Mouse (Mus musculus) midbrain, postnatal 0 days (tissue): ENCODE data around the gene Cbx1. TPM values are rescaled to one million over a fixed set of nuclear protein-coding genes. Genes with fewer than 3 reads are reported as not detected.

Experiments used
- ATAC-seq: fragments of 200-750 bp; cut with Nextera tagmentation; 2 replicates; pipeline ENCODE4 v1.8.0; 2017; ENCODE audit warnings: moderate number of reproducible peaks, mild to moderate bottlenecking, moderate TSS enrichment, moderate library complexity; ENCODE audit not compliant: low FRiP score
- DNase-seq: peaks from one replicate; pipeline ENCODE4 v3.0.0-alpha.2; 2015; ENCODE audit warnings: low spot score
- H3K27ac ChIP-seq: fragments of 300-500 bp; sonication (generic); 2 replicates; pipeline ENCODE4 v1.5.1; 2014; ENCODE audit warnings: low read depth, mild to moderate bottlenecking, low read length, mixed read lengths
- H3K27me3 ChIP-seq: fragments of 300-500 bp; sonication (generic); 2 replicates; pipeline ENCODE4 v1.6.1; 2014; ENCODE audit warnings: low read length, control low read depth, mixed read lengths; ENCODE audit not compliant: insufficient read depth
- H3K36me3 ChIP-seq: fragments of 300-500 bp; sonication (generic); 2 replicates; pipeline ENCODE4 v1.6.1; 2014; ENCODE audit warnings: low read length, control low read depth, mixed read lengths; ENCODE audit not compliant: insufficient read depth
- H3K4me1 ChIP-seq: fragments of 300-500 bp; sonication (generic); 2 replicates; pipeline ENCODE4 v1.6.1; 2014; ENCODE audit warnings: mild to moderate bottlenecking, control low read depth, antibody characterized with exemption, low read length, mixed read lengths; ENCODE audit not compliant: insufficient read depth
- H3K4me2 ChIP-seq: fragments of 300-500 bp; sonication (generic); 2 replicates; pipeline ENCODE4 v1.6.1; 2014; ENCODE audit warnings: low read depth, mild to moderate bottlenecking, low read length, mixed read lengths; ENCODE audit not compliant: poor library complexity, severe bottlenecking
- H3K4me3 ChIP-seq: fragments of 300-500 bp; sonication (generic); 2 replicates; pipeline ENCODE4 v1.5.1; 2014; ENCODE audit warnings: low read depth, mild to moderate bottlenecking, low read length, moderate library complexity
- H3K9ac ChIP-seq: fragments of 300-500 bp; sonication (generic); replicated peaks from 2 replicates; pipeline ENCODE4 v1.6.1; 2014; ENCODE audit warnings: mild to moderate bottlenecking, low read length, moderate library complexity, mixed read lengths; ENCODE audit not compliant: poor library complexity, severe bottlenecking
- H3K9me3 ChIP-seq: fragments of 300-500 bp; sonication (generic); 2 replicates; pipeline ENCODE4 v1.6.1; 2016; ENCODE audit warnings: low read length, control low read depth
- CTCF ChIP-seq: IDR thresholded peaks from 2 replicates; pipeline ENCODE4 v1.5.1; 2016; ENCODE audit warnings: antibody characterized with exemption, mild to moderate bottlenecking
- WGBS: fragments of 180-500 bp; shearing (Covaris S2); extraction: QIAGEN DNeasy Blood & Tissue Kit; methylation state at CpG from one replicate; pipeline ENCODE4 v1.1.7; 2014; 5-methylcytosine and 5-hydroxymethylcytosine counted together
- polyA plus RNA-seq: library from polyadenylated mRNA; unstranded; fragments of >200 nt; fragmentation: Nextera tagmentation; extraction: Ambion mirVana; gene quantifications from 2 replicates; pipeline ENCODE4 v1.2.1, GENCODE M21; 2015
- total RNA-seq: library from RNA; depleted of rRNA; stranded (reverse); fragments of >200 nt; gene quantifications from 2 replicates; pipeline ENCODE4 v1.2.3, GENCODE M21; 2014

Cbx1 gene
- total and polyA plus RNA-seq, 2 experiments from 2014 or later: 29.0 to 53.2 TPM

GRCm38 (mm10) chr11:96813920-96814319 lies 25.0 kb downstream of the Cbx1 start:
- no peak for TF ChIP-seq CTCF
- no peak for ATAC-seq
- Histone ChIP-seq H3K36me3 (peaks cover 36% of the 10 kb centered on the region), H3K27ac (no peak overlapping the region), H3K4me3 (no peak overlapping the region), H3K9ac (no peak overlapping the region), H3K9me3 (no peaks in the 10 kb centered on the region), H3K27me3 (no peaks in the 10 kb centered on the region), H3K4me2 (no peak overlapping the region), H3K4me1 (no peaks in the 10 kb centered on the region)
- no peak for DNase-seq
- 88% methylated on average over 5 of the region's 5 CpGs for WGBS

GRCm38 (mm10) chr11:96814443-96814842 lies 25.5 kb downstream of the Cbx1 start:
- Histone ChIP-seq H3K9ac (no peak overlapping the region), H3K36me3 (peaks cover 37% of the 10 kb centered on the region), H3K27ac (no peak overlapping the region), H3K4me2 (no peak overlapping the region), H3K4me3 (no peak overlapping the region), H3K4me1 (no peaks in the 10 kb centered on the region), H3K9me3 (no peaks in the 10 kb centered on the region), H3K27me3 (no peaks in the 10 kb centered on the region)
- no peak for TF ChIP-seq CTCF
- no peak for DNase-seq
- ATAC-seq: no peak
- 87% methylated on average over 2 of the region's 2 CpGs for WGBS

GRCm38 (mm10) chr11:96815895-96816294 lies 27.0 kb downstream of the Cbx1 start:
- H3K36me3 ChIP-seq: peaks cover 48% of the 10 kb centered on the region
- DNase-seq (no peak), ATAC-seq (no peak)
- H3K9me3 ChIP-seq: no peaks in the 10 kb centered on the region
- 100% methylated on average over 2 of the region's 2 CpGs for WGBS
- no peak for TF ChIP-seq CTCF
- H3K4me3 ChIP-seq: no peak overlapping the region
- no peak overlapping the region for H3K9ac ChIP-seq
- no peak overlapping the region for H3K4me2 ChIP-seq
- H3K27ac ChIP-seq: no peak overlapping the region; the same call in 1 of the 2 replicates
- no peaks in the 10 kb centered on the region for H3K4me1 ChIP-seq
- no peaks in the 10 kb centered on the region for H3K27me3 ChIP-seq

DNA sequence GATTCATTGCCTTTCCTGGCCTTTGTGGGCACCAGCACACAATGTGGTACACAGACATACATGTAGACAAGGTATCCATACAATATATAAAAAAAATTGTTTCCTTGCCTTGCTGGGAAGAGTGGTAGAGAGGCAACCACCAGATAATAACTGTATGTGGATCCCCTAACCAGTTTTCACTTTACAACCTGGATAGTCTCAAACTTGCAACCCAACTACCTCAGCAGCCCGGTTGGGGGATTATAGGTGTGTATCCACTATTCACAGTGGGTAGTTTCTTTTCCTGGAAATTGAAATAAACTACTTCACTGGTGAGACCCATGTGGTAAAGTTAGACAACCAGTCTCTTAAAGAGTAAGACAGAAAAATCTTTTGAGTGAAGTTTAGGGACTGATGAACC lies 27.6 kb downstream of the Cbx1 start:
- DNase-seq: no peak
- Histone ChIP-seq H3K4me3 (no peak overlapping the region), H3K4me1 (no peaks in the 10 kb centered on the region), H3K4me2 (no peak overlapping the region), H3K27ac (no peak overlapping the region), H3K9ac (no peak overlapping the region), H3K9me3 (no peaks in the 10 kb centered on the region), H3K36me3 (peaks cover 54% of the 10 kb centered on the region), H3K27me3 (no peaks in the 10 kb centered on the region)
- ATAC-seq: no peak
- no peak for TF ChIP-seq CTCF
- 100% methylated on average over 1 of the region's 1 CpGs for WGBS

DNA sequence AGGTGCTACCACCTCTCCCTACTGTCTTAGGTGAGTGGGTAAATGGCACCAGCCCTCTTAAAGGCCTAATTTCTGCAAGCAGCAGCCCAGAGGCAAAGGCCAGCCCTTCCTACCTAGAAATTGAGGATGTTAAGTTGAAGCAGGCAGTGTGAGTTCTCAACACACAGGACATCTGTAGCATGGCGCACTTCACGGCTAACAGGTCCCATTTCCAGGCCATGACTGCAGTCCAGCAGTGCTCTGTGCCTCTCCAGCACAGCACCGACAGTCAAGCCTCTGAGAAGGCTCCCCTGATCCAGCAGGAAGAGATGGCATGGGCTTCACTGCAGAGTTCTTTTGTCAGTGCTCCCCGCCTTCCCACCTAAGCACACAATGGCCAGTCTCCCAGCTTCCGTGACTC lies 28.1 kb downstream of the Cbx1 start:
- Histone ChIP-seq H3K27me3 (no peaks in the 10 kb centered on the region), H3K27ac (no peak overlapping the region), H3K9ac (no peak overlapping the region), H3K4me2 (no peak overlapping the region), H3K36me3 (peaks cover 55% of the 10 kb centered on the region), H3K4me1 (no peaks in the 10 kb centered on the region), H3K9me3 (no peaks in the 10 kb centered on the region), H3K4me3 (no peak overlapping the region)
- DNase-seq (no peak), ATAC-seq (no peak)
- no peak for TF ChIP-seq CTCF
- 54% methylated on average over 5 of the region's 5 CpGs for WGBS

DNA sequence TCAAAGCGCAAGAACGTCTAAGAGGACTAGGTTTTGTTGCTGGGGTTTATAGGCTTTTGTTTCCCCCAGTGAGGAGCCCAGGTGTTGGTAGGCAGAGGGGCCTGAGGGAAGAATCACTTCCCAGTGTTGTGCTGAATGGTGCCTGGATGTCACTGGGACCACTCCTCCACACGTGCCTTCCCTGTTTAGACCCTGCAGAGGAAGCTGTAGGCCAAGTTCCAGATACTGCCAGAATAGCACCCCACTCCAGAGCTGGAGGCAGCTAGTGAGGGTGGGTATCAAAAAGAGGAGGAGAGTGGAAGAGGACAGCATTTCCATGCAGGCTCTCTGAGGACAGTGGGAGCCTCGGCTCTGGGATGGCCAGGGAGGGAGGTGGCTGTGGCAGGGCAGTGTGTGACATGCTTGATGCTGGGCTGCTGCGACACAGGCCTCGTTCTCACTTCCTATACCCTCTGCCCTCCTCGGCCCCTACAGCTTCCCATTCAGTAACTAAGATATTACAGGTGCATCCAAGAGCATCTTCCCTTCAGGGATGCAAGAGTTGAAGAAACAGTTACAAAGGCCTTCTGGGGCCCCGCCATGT lies 29.3 kb downstream of the Cbx1 start:
- WGBS: 84% methylated on average over 8 of the region's 8 CpGs
- Histone ChIP-seq H3K4me1 (no peaks in the 10 kb centered on the region), H3K9me3 (no peaks in the 10 kb centered on the region), H3K27me3 (no peaks in the 10 kb centered on the region), H3K36me3 (peaks cover 56% of the 10 kb centered on the region), H3K4me3 (no peak overlapping the region), H3K27ac (no peak overlapping the region), H3K4me2 (no peak overlapping the region), H3K9ac (no peak overlapping the region)
- DNase-seq (no peak), ATAC-seq (no peak)
- TF ChIP-seq CTCF: no peak
